Mouse (Mus musculus): ENCODE measurements around the gene Gm39115. TPM values are rescaled to one million over a fixed set of nuclear protein-coding genes. Genes with fewer than 3 reads are reported as not detected.

The Gm39115 gene
- total and polyA plus RNA-seq, 2 experiments from 2014 or later, result not detected

GRCm38 (mm10) chr7:142095183-142095931, 40.5 kb downstream of the Gm39115 start, which contains the start of gene Dusp8:
Dusp8 (minus strand) TSS chr7:142095843.
- DNase-seq (ENCODE audit: low spot score) (peak; percentile 90), ATAC-seq (ENCODE audit: insufficient read depth, low read depth) (peak; percentile 92)
- peak; percentile 50 for TF ChIP-seq CTCF (IDR thresholded peaks at IDR 0.05; ENCODE audit: low read depth)
- no peak for TF ChIP-seq EP300 (IDR thresholded peaks at IDR 0.05; ENCODE audit: low read depth)
- Histone ChIP-seq H3K27ac (ENCODE audit: low read depth) (peak within 1 kb of the TSS; percentile 88), H3K4me2 (ENCODE audit: low read depth, low read length) (peak within 1 kb of the TSS; percentile 78), H3K9ac (replicated peaks; ENCODE audit: low read depth, low read length) (peak within 1 kb of the TSS; percentile 90), H3K9me3 (replicated peaks; ENCODE audit: control insufficient read depth, low read length) (no peaks in the 10 kb centered on the region), H3K36me3 (replicated peaks; ENCODE audit: control insufficient read depth, insufficient read depth, low read length) (no peaks in the 10 kb centered on the region), H3K27me3 (ENCODE audit: control insufficient read depth, insufficient read depth, low read length) (peaks cover 14% of the 10 kb centered on the region), H3K4me1 (ENCODE audit: control insufficient read depth, insufficient read depth) (peaks cover 31% of the 10 kb centered on the region), H3K4me3 (ENCODE audit: low read depth, low read length) (peak within 1 kb of the TSS; percentile 85)
- under 1% methylated on average over 45 of the region's 63 CpGs for WGBS

GRCm38 (mm10) chr7:142094301-142095143, 41.3 kb downstream of the Gm39115 start:
- TF ChIP-seq CTCF (IDR thresholded peaks at IDR 0.05; ENCODE audit: low read depth), result no peak
- Histone ChIP-seq H3K9ac (replicated peaks; ENCODE audit: low read depth, low read length) (peak overlapping the region; percentile 90), H3K4me2 (ENCODE audit: low read depth, low read length) (peak overlapping the region; percentile 78), H3K36me3 (replicated peaks; ENCODE audit: control insufficient read depth, insufficient read depth, low read length) (no peaks in the 10 kb centered on the region), H3K9me3 (replicated peaks; ENCODE audit: control insufficient read depth, low read length) (no peaks in the 10 kb centered on the region), H3K27ac (ENCODE audit: low read depth) (peak overlapping the region; percentile 88), H3K27me3 (ENCODE audit: control insufficient read depth, insufficient read depth, low read length) (peaks cover 14% of the 10 kb centered on the region), H3K4me1 (ENCODE audit: control insufficient read depth, insufficient read depth) (peaks cover 39% of the 10 kb centered on the region), H3K4me3 (ENCODE audit: low read depth, low read length) (peak overlapping the region; percentile 85)
- WGBS, result under 1% methylated on average over 87 of the region's 89 CpGs
- peak; percentile 45 for ATAC-seq (ENCODE audit: insufficient read depth, low read depth)
- DNase-seq (ENCODE audit: low spot score), result peak; percentile 29

GRCm38 (mm10) chr7:142093696-142094240, 42.1 kb downstream of the Gm39115 start:
- no peaks in the 10 kb centered on the region for H3K9me3 ChIP-seq (replicated peaks; ENCODE audit: control insufficient read depth, low read length)
- 32% methylated on average over 6 of the region's 6 CpGs for WGBS
- ATAC-seq (ENCODE audit: insufficient read depth, low read depth) (no peak), DNase-seq (ENCODE audit: low spot score) (no peak)
- H3K4me3 ChIP-seq (ENCODE audit: low read depth, low read length), result peak overlapping the region; percentile 85
- peak overlapping the region; percentile 90 for H3K9ac ChIP-seq (replicated peaks; ENCODE audit: low read depth, low read length)
- H3K27me3 ChIP-seq (ENCODE audit: control insufficient read depth, insufficient read depth, low read length), result peaks cover 14% of the 10 kb centered on the region
- H3K36me3 ChIP-seq (replicated peaks; ENCODE audit: control insufficient read depth, insufficient read depth, low read length), result no peaks in the 10 kb centered on the region
- H3K4me1 ChIP-seq (ENCODE audit: control insufficient read depth, insufficient read depth), result peaks cover 46% of the 10 kb centered on the region
- H3K27ac ChIP-seq (ENCODE audit: low read depth), result no peak overlapping the region
- H3K4me2 ChIP-seq (ENCODE audit: low read depth, low read length), result peak overlapping the region; percentile 78
- no peak for TF ChIP-seq EP300 (IDR thresholded peaks at IDR 0.05; ENCODE audit: low read depth)
- TF ChIP-seq CTCF (IDR thresholded peaks at IDR 0.05; ENCODE audit: low read depth), result no peak

- 41% methylated on average over 1 of the region's 1 CpGs for WGBS
- H3K27me3 ChIP-seq (ENCODE audit: control insufficient read depth, insufficient read depth, low read length), result peaks cover 14% of the 10 kb centered on the region
- no peak for ATAC-seq (ENCODE audit: insufficient read depth, low read depth)
- no peak overlapping the region for H3K27ac ChIP-seq (ENCODE audit: low read depth)
- peaks cover 51% of the 10 kb centered on the region for H3K4me1 ChIP-seq (ENCODE audit: control insufficient read depth, insufficient read depth)
- peaks cover 6% of the 10 kb centered on the region for H3K36me3 ChIP-seq (replicated peaks; ENCODE audit: control insufficient read depth, insufficient read depth, low read length)
- no peak for TF ChIP-seq CTCF (IDR thresholded peaks at IDR 0.05; ENCODE audit: low read depth)
- TF ChIP-seq EP300 (IDR thresholded peaks at IDR 0.05; ENCODE audit: low read depth), result no peak
- H3K4me3 ChIP-seq (ENCODE audit: low read depth, low read length), result peak overlapping the region; percentile 12; the same call in 1 of the 2 replicates
- no peak for DNase-seq (ENCODE audit: low spot score)
- H3K9ac ChIP-seq (replicated peaks; ENCODE audit: low read depth, low read length), result 0 out of 2 replicates have a peak overlapping the region, but pooled peaks have one; percentile 16
- no peaks in the 10 kb centered on the region for H3K9me3 ChIP-seq (replicated peaks; ENCODE audit: control insufficient read depth, low read length)
- H3K4me2 ChIP-seq (ENCODE audit: low read depth, low read length), result peak overlapping the region; percentile 78
Measured at GRCm38 (mm10) chr7:142092991-142093390, 42.8 kb downstream of the Gm39115 start.

- ATAC-seq (ENCODE audit: insufficient read depth, low read depth) (no peak), DNase-seq (ENCODE audit: low spot score) (no peak)
- Histone ChIP-seq H3K36me3 (replicated peaks; ENCODE audit: control insufficient read depth, insufficient read depth, low read length) (peaks cover 15% of the 10 kb centered on the region), H3K27ac (ENCODE audit: low read depth) (no peak overlapping the region), H3K9ac (replicated peaks; ENCODE audit: low read depth, low read length) (no peak overlapping the region), H3K4me2 (ENCODE audit: low read depth, low read length) (no peak overlapping the region), H3K4me3 (ENCODE audit: low read depth, low read length) (no peak overlapping the region), H3K27me3 (ENCODE audit: control insufficient read depth, insufficient read depth, low read length) (peaks cover 10% of the 10 kb centered on the region), H3K4me1 (ENCODE audit: control insufficient read depth, insufficient read depth) (peaks cover 51% of the 10 kb centered on the region), H3K9me3 (replicated peaks; ENCODE audit: control insufficient read depth, low read length) (no peaks in the 10 kb centered on the region)
- 16% methylated on average over 4 of the region's 4 CpGs for WGBS
- TF ChIP-seq EP300 (IDR thresholded peaks at IDR 0.05; ENCODE audit: low read depth) (no peak), CTCF (IDR thresholded peaks at IDR 0.05; ENCODE audit: low read depth) (no peak)
Measured at GRCm38 (mm10) chr7:142091848-142092247, 44.0 kb downstream of the Gm39115 start.

All from heart, postnatal 0 days (tissue).